Mouse (Mus musculus): Measurements from ENCODE around the gene Dlx4.

The Dlx4 gene

GRCm38 (mm10) chr11:95102161-95102904 lies 43.7 kb downstream of the Dlx4 start:
- DNase-seq (ENCODE audit: low read depth, low spot score): no peak

- DNase-seq (ENCODE audit: low read depth, low spot score): no peak
Observed at GRCm38 (mm10) chr11:95101071-95101788, 44.8 kb downstream of the Dlx4 start.

- DNase-seq (ENCODE audit: low read depth, low spot score): no peak
Observed at GRCm38 (mm10) chr11:95100393-95100792, 45.7 kb downstream of the Dlx4 start.

GRCm38 (mm10) chr11:95098346-95099095 lies 47.5 kb downstream of the Dlx4 start:
- no peak for DNase-seq (ENCODE audit: low read depth, low spot score)

GRCm38 (mm10) chr11:95097889-95098288 lies 48.2 kb downstream of the Dlx4 start:
- DNase-seq (ENCODE audit: low read depth, low spot score): no peak

GRCm38 (mm10) chr11:95096608-95097373 lies 49.3 kb downstream of the Dlx4 start:
- no peak for DNase-seq (ENCODE audit: low read depth, low spot score)

GRCm38 (mm10) chr11:95095596-95095995 lies 50.5 kb downstream of the Dlx4 start:
- no peak for DNase-seq (ENCODE audit: low read depth, low spot score)

GRCm38 (mm10) chr11:95093077-95093476 lies 53.0 kb downstream of the Dlx4 start:
- DNase-seq (ENCODE audit: low read depth, low spot score): no peak
